Mouse (Mus musculus) urinary bladder, adult 18-20 months (tissue): ENCODE results near the gene Qrfp.

Experiments
- DNase-seq, 2 experiments: peaks; one replicate each; pipeline ENCODE4 v3.0.0; 2022; ENCODE audit warnings: low spot score in 2 of 2, mixed read lengths in 2 of 2

Qrfp gene

GRCm38 (mm10) chr2:31810444-31810843 is at the start of gene Qrfp:
Qrfp (minus strand) TSS chr2:31810580.
- no peak for DNase-seq

- DNase-seq: no peak
Measured at GRCm38 (mm10) chr2:31858500-31858899, 48.1 kb upstream of the Qrfp start.

GRCm38 (mm10) chr2:31857180-31857579 is 46.8 kb upstream of the Qrfp start:
- no peak for DNase-seq

GRCm38 (mm10) chr2:31855991-31856390 is 45.6 kb upstream of the Qrfp start:
- no peak for DNase-seq

GRCm38 (mm10) chr2:31850141-31850540 is 39.8 kb upstream of the Qrfp start:
- DNase-seq: no peak

- DNase-seq: peak in 1 of 2 experiments; percentile 8
Measured at GRCm38 (mm10) chr2:31847908-31848307, 37.5 kb upstream of the Qrfp start.

GRCm38 (mm10) chr2:31846692-31847660 is 36.6 kb upstream of the Qrfp start:
- DNase-seq: no peak

GRCm38 (mm10) chr2:31845896-31846691 is 35.7 kb upstream of the Qrfp start, which contains the start of gene Fibcd1:
Fibcd1 (minus strand) TSS chr2:31846005.
- no peak for DNase-seq

GRCm38 (mm10) chr2:31845512-31845895 is 35.1 kb upstream of the Qrfp start:
- DNase-seq: no peak

GRCm38 (mm10) chr2:31844729-31845136 is 34.4 kb upstream of the Qrfp start:
- no peak for DNase-seq

- no peak for DNase-seq
Measured at GRCm38 (mm10) chr2:31838868-31839267, 28.5 kb upstream of the Qrfp start.

GRCm38 (mm10) chr2:31836985-31837384 is 26.6 kb upstream of the Qrfp start:
- no peak for DNase-seq

GRCm38 (mm10) chr2:31836091-31836490 is 25.7 kb upstream of the Qrfp start:
- DNase-seq: no peak

- no peak for DNase-seq
Measured at GRCm38 (mm10) chr2:31828311-31828825, 18.0 kb upstream of the Qrfp start.

GRCm38 (mm10) chr2:31827877-31828276 is 17.5 kb upstream of the Qrfp start:
- no peak for DNase-seq

GRCm38 (mm10) chr2:31826094-31827085 is 16.0 kb upstream of the Qrfp start:
- no peak for DNase-seq

- DNase-seq: no peak
Measured at GRCm38 (mm10) chr2:31825469-31825911, 15.1 kb upstream of the Qrfp start.

GRCm38 (mm10) chr2:31823933-31824730 is 13.8 kb upstream of the Qrfp start:
- DNase-seq: no peak

GRCm38 (mm10) chr2:31822524-31823371 is 12.4 kb upstream of the Qrfp start:
- DNase-seq: no peak
